Mouse (Mus musculus): ENCODE results near the gene Gpx1. TPM values are rescaled to one million over a fixed set of nuclear protein-coding genes. Genes with fewer than 3 reads are reported as not detected.

Gene Gpx1
- polyA plus RNA-seq, 1 experiment = not detected

DNA sequence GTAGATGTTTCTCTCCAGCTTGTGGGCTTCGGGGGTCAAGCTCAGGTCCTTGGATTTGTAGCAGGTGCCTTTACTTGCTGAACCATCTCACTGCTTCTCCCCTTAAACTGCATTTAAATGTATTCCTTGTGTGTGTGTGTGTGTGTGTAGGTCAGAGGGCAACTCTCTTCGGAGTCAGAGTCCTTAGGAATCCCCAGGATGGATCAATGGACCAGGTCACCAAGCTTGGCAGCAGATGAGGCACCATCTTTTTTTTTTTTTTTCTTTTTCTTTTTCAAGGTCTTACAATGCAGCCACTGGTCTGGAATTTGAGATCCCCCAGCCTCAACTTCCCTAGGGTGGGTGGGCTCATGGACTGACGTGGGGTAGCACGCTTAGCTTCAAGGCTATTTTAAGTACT is 5.8 kb downstream of the Gpx1 start:
- Histone ChIP-seq H3K27ac (ENCODE audit: insufficient read depth, low read depth, low read length) (no peak overlapping the region), H3K4me1 (ENCODE audit: control insufficient read depth, insufficient read depth, low read length) (peaks cover 19% of the 10 kb centered on the region), H3K4me3 (ENCODE audit: insufficient read depth, low read depth, low read length) (no peak overlapping the region)
- 88% methylated on average over 4 of the region's 4 CpGs for WGBS
- TF ChIP-seq CTCF (IDR thresholded peaks at IDR 0.05; ENCODE audit: insufficient read depth, low read depth, low read length) = no peak
- TF ChIP-seq POLR2A (IDR thresholded peaks at IDR 0.05; ENCODE audit: insufficient read depth, low read depth, low read length) = no peak

DNA sequence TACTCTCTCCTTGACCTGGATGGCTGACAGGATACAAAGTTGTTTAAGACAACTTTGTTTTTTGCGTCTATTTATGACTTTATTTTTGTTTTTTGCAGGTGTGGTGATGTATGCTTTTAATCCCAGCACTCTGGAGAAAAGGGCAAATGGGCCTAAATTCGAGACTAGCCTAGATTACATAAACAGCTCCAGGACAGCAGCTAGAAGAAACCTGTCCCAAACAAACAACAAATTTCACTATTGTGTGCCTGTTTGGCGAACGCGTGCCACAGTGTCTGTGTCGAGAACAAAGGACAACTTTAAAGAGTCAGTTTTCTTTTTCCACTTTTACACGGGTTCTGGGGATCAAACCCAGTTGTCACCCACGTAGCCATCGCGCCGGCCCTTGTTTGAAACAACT is 8.3 kb downstream of the Gpx1 start:
- Histone ChIP-seq H3K4me3 (ENCODE audit: insufficient read depth, low read depth, low read length) (peak overlapping the region; percentile 99), H3K27ac (ENCODE audit: insufficient read depth, low read depth, low read length) (peak overlapping the region; percentile 98), H3K4me1 (ENCODE audit: control insufficient read depth, insufficient read depth, low read length) (peaks cover 6% of the 10 kb centered on the region)
- WGBS = 3% methylated on average over 11 of the region's 11 CpGs
- no peak for TF ChIP-seq POLR2A (IDR thresholded peaks at IDR 0.05; ENCODE audit: insufficient read depth, low read depth, low read length)
- TF ChIP-seq CTCF (IDR thresholded peaks at IDR 0.05; ENCODE audit: insufficient read depth, low read depth, low read length) = no peak

DNA sequence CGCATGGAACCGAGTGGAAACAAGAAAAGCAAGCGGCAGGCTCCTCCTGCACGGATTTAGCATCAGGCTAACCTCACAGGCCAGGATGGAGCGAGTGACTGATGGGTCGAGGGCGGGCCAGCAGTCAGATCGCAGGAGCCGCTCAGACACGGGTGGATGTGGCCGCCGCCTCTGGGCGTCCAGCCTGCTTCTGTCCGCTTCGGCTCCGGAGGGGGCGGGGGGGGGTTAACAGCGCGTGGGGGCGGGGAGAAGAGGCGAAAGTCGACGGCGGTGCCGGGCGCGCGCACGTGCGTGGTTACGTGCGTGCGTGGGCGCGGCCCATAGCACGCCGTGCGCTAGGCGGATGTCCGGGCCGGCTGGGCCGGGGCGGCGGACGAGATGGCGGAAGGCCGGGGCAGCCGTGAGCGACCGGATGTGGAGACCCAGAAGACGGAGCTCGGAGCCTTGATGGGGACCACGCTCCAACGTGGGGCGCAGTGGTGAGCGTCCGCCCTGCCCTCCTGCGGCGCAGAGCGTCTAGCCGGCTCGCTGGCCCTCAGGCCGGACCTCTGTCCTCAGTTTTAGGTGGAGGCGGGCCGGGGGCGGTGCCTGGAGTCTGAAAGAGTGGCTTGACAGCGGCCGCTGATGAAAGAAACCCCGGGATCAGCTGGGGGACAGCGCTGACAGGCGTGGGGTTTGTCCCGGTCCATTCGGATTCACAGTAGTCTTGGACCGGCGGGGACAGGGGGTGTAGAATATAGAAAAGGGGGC is 9.0 kb downstream of the Gpx1 start, which contains the start of gene Usp4:
Usp4 (plus strand) TSS at position 314 of the 750 bp plus-strand sequence.
- Histone ChIP-seq H3K27ac (ENCODE audit: insufficient read depth, low read depth, low read length) (peak within 1 kb of the TSS; percentile 98), H3K4me3 (ENCODE audit: insufficient read depth, low read depth, low read length) (peak within 1 kb of the TSS; percentile 99), H3K4me1 (ENCODE audit: control insufficient read depth, insufficient read depth, low read length) (peaks cover 6% of the 10 kb centered on the region)
- WGBS = under 1% methylated on average over 75 of the region's 75 CpGs
- TF ChIP-seq POLR2A (IDR thresholded peaks at IDR 0.05; ENCODE audit: insufficient read depth, low read depth, low read length) (peak; percentile 92), CTCF (IDR thresholded peaks at IDR 0.05; ENCODE audit: insufficient read depth, low read depth, low read length) (no peak)

DNA sequence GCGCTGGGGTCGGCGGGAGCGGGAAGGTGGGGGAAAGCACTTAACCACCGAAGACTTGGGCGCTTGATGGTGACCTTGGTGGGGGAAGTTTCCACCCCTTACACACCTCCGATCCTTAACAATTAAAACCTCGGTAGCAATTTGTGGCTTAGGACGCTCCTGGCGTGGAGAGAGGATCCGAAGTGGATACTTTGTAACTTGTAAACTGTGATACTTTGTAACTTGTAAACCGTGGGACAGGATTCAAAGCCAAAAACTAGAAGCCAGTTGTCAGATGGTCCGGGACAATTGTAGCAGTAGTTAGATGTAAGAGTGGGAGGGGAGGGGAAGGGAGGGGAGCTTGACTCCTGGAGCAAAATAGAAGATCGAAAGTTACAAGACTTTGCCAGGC is 9.6 kb downstream of the Gpx1 start:
- Histone ChIP-seq H3K4me1 (ENCODE audit: control insufficient read depth, insufficient read depth, low read length) (peaks cover 6% of the 10 kb centered on the region), H3K4me3 (ENCODE audit: insufficient read depth, low read depth, low read length) (peak overlapping the region; percentile 99), H3K27ac (ENCODE audit: insufficient read depth, low read depth, low read length) (no peak overlapping the region)
- WGBS = 3% methylated on average over 14 of the region's 14 CpGs
- TF ChIP-seq CTCF (IDR thresholded peaks at IDR 0.05; ENCODE audit: insufficient read depth, low read depth, low read length) = no peak
- TF ChIP-seq POLR2A (IDR thresholded peaks at IDR 0.05; ENCODE audit: insufficient read depth, low read depth, low read length) = no peak

DNA sequence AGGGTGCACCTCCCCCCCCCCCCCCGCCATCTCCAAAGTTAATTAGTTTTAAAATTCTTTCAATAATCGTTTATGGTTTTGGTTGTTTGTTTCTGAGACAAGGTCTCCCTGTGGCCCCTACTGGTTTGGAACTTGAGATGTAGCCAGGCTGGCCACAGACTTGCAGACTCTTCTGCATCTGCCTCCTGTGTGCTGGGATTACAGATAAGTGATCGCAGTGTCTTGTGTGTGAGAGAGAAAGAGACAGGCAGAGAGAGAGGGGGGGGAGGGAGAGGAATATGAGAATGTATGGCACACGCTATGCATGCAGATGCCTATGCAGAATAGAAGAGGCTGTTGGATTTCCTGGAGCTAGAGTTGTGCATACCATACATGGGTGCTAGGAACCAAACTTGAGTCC is 11.0 kb downstream of the Gpx1 start:
- TF ChIP-seq CTCF (IDR thresholded peaks at IDR 0.05; ENCODE audit: insufficient read depth, low read depth, low read length) = no peak
- TF ChIP-seq POLR2A (IDR thresholded peaks at IDR 0.05; ENCODE audit: insufficient read depth, low read depth, low read length) = no peak
- Histone ChIP-seq H3K4me3 (ENCODE audit: insufficient read depth, low read depth, low read length) (no peak overlapping the region), H3K27ac (ENCODE audit: insufficient read depth, low read depth, low read length) (no peak overlapping the region), H3K4me1 (ENCODE audit: control insufficient read depth, insufficient read depth, low read length) (peaks cover 6% of the 10 kb centered on the region)
- 90% methylated on average over 4 of the region's 4 CpGs for WGBS

DNA sequence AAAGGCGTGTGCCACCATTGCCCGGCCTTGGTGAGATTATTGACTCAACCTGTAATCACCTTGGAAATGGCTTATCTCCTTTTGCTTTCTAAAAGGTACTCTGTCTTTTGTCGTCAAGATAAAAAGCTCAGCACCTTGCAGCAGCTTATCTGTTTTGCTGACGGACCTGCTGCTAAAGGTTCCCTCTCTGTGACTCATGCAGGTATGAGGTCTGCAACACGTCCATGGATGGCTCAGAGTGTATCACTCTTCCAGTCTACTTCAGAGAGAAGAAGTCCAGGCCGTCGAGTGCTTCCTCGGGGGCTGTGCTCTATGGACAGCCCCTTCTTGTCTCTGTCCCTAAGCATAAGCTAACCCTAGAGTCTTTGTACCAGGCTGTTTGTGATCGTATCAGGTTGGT is 39.5 kb downstream of the Gpx1 start:
- 88% methylated on average over 9 of the region's 9 CpGs for WGBS
- no peaks in the 10 kb centered on the region for H3K4me1 ChIP-seq (ENCODE audit: control insufficient read depth, insufficient read depth, low read length)
- H3K4me3 ChIP-seq (ENCODE audit: insufficient read depth, low read depth, low read length) = no peak overlapping the region
- TF ChIP-seq POLR2A (IDR thresholded peaks at IDR 0.05; ENCODE audit: insufficient read depth, low read depth, low read length) (no peak), CTCF (IDR thresholded peaks at IDR 0.05; ENCODE audit: insufficient read depth, low read depth, low read length) (no peak)
- no peak overlapping the region for H3K27ac ChIP-seq (ENCODE audit: insufficient read depth, low read depth, low read length)

DNA sequence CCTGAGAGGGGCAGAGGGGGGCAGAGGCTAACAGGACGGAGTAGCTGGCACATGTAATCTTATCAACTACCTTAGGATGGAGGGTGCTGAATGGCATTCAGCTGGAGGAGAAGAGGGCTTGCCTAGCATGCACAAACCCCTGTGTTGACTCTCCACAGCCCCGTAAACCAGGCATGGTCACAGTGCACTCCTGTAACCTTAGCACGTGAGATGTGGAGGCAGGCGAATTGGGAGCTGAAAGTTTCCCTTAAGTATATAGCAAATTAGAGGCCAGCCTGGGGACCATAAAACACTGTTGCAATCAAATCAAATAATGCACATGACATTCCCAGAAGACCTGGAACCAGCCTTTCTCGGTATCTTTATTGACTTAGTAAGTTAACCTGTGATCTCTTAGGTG is 40.0 kb downstream of the Gpx1 start:
- no peak overlapping the region for H3K27ac ChIP-seq (ENCODE audit: insufficient read depth, low read depth, low read length)
- 88% methylated on average over 5 of the region's 5 CpGs for WGBS
- H3K4me3 ChIP-seq (ENCODE audit: insufficient read depth, low read depth, low read length) = no peak overlapping the region
- TF ChIP-seq POLR2A (IDR thresholded peaks at IDR 0.05; ENCODE audit: insufficient read depth, low read depth, low read length) = no peak
- no peaks in the 10 kb centered on the region for H3K4me1 ChIP-seq (ENCODE audit: control insufficient read depth, insufficient read depth, low read length)

DNA sequence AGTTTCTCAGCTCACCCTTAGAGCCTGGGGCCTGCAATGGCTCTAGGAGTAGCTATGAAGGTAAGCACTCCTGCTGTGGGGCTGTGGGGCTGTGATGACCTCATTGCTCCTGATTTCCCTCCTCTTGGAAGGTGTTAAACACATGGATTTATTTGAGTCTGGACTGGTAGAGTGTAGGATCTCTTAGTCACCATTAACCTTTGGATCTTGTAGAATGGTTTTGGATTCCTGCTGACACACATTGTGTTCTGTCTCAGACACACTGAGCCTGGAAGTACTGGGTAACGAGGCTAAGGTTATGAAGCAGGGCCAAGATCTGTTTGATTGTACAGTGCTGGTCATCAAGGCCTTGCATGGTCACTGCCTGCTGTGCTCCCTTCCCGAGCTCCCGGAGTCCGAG is 40.6 kb downstream of the Gpx1 start:
- WGBS = 66% methylated on average over 4 of the region's 4 CpGs
- Histone ChIP-seq H3K27ac (ENCODE audit: insufficient read depth, low read depth, low read length) (no peak overlapping the region), H3K4me1 (ENCODE audit: control insufficient read depth, insufficient read depth, low read length) (no peaks in the 10 kb centered on the region), H3K4me3 (ENCODE audit: insufficient read depth, low read depth, low read length) (no peak overlapping the region)
- TF ChIP-seq POLR2A (IDR thresholded peaks at IDR 0.05; ENCODE audit: insufficient read depth, low read depth, low read length) = no peak
- TF ChIP-seq CTCF (IDR thresholded peaks at IDR 0.05; ENCODE audit: insufficient read depth, low read depth, low read length) = no peak

DNA sequence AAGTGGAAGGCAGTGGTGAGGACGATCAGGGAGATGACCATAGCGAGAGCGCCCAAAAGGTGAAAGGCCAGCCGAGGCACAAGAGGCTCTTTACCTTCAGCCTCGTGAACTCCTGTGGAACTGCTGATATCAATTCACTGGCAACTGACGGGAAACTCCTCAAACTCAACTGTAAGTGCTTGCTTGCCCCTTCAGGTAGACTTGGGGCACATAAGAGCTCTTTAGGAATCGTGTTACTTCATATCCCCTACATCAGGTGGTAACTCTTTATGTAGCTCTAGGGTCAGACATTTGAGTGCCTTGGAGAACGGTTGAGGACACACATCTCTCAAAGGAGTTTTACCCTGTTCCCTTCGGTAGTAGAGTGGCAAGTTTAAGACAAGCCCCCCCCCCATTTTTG is 42.7 kb downstream of the Gpx1 start:
- no peak overlapping the region for H3K4me3 ChIP-seq (ENCODE audit: insufficient read depth, low read depth, low read length)
- H3K27ac ChIP-seq (ENCODE audit: insufficient read depth, low read depth, low read length) = no peak overlapping the region
- 92% methylated on average over 9 of the region's 9 CpGs for WGBS
- TF ChIP-seq CTCF (IDR thresholded peaks at IDR 0.05; ENCODE audit: insufficient read depth, low read depth, low read length) (no peak), POLR2A (IDR thresholded peaks at IDR 0.05; ENCODE audit: insufficient read depth, low read depth, low read length) (no peak)
- H3K4me1 ChIP-seq (ENCODE audit: control insufficient read depth, insufficient read depth, low read length) = no peaks in the 10 kb centered on the region

All from olfactory bulb, adult 2 months (tissue).